Mouse (Mus musculus): ENCODE data around the gene Emc6.

The Emc6 gene

GRCm38 (mm10) chr11:73176608-73177508 is at the start of gene Emc6, which contains the start of gene Tax1bp3:
TSS of gene Emc6 (minus strand) at chr11:73177037.
TSS of gene Tax1bp3 (plus strand) at chr11:73177083.
- peak; percentile 98 for DNase-seq

DNA sequence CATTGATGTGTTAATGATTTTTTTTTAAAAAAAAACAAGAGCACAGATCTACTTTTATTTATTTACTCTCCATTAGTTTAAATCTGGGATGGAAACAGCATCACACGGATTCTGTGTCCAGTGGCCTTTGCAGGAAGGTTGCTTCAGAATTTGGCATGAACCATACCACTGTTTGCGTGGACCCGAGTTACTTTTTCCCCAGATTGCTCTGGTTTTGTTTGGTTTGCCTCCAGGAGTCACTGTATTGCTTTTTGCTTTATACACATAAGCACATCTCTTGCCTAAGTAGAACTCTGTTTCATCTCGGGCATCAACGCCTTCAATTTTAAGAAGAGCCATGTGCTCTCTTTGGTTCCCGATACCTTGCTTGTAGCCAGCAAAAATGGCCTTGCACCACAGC is 49.0 kb upstream of the Emc6 start:
- DNase-seq = no peak

DNA sequence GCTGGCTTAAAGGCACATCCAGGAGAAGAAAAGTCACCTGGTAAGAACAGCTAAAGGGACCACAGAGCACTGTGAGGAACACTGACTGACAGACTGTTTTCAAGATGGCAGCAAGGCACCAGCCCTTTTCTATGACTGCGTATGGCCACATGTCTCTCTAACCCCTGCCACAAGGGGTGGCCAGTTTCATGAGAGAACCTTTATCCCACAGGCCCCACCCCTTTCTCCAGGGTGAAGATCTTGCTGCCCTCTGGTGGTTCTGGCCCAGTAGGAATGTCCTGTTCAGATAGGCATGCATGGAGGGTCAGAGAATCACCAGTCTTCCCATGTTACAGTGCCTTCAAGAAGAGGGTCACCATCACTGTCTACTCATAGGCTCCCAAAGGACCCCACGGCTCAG is 47.1 kb upstream of the Emc6 start:
- DNase-seq = peak; percentile 45

GRCm38 (mm10) chr11:73222846-73223245 is 46.0 kb upstream of the Emc6 start:
- DNase-seq = no peak

DNA sequence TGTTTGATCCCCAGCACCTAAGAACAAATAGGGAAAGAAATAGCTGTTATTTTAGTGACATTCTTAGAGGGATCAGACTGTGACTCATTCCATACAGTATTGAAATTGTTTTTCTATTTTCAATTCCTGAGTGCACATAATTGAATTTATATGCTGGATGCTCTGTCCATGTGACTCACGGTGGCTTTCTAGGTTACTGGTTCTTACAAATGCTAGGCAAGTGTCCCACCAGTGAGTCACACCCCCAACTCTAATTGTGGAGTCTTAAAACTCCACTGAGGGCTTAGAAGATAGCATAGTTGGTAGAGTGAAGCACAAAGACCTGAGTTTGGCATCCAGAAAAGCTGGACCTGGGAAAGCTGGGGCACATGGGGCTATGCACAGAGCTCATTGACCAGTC is 43.8 kb upstream of the Emc6 start:
- DNase-seq = no peak

DNA sequence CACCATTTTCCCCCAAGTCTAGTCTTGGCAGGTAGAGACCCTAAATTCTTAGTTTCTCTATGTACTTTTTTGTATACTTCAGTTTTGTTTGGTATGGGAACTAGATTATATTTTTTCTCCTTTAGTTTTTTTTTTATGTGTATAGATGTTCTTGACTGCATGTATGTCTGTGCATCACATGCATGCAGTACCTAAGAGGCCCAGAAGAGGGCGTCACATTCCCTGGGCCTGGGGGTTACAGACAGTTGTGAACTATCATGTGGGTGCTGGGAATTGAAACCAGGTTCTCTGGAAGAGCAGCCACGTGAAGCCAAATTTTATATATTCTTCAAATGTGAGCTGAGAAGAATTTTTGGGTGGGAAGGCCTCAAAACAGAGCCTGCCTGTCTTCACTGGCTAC is 42.8 kb upstream of the Emc6 start:
- no peak for DNase-seq

GRCm38 (mm10) chr11:73213956-73214355 is 37.1 kb upstream of the Emc6 start:
- no peak for DNase-seq

DNA sequence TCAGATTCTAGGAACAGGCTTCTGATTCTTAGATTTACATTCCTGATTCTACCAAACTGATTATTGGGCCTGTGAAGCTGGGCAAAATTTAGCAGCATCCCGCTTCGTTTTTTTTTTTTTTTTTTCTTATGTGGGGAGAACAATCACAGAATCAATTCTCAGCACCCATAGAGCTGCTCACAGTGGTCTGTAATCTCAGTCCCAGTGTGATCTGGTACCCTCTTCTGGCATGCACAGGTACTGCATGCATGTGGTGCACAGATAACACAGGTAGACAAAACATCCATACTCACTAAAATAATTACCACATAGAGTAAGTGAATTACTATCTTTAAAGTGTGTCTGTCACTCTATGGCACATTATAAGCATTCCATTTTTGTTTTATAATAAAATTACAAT is 30.8 kb upstream of the Emc6 start:
- DNase-seq = no peak

GRCm38 (mm10) chr11:73205194-73205593 is 28.4 kb upstream of the Emc6 start:
- no peak for DNase-seq

GRCm38 (mm10) chr11:73203895-73204294 is 27.1 kb upstream of the Emc6 start:
- DNase-seq = no peak

- DNase-seq = no peak
Measured at GRCm38 (mm10) chr11:73201597-73201996, 24.8 kb upstream of the Emc6 start.

DNA sequence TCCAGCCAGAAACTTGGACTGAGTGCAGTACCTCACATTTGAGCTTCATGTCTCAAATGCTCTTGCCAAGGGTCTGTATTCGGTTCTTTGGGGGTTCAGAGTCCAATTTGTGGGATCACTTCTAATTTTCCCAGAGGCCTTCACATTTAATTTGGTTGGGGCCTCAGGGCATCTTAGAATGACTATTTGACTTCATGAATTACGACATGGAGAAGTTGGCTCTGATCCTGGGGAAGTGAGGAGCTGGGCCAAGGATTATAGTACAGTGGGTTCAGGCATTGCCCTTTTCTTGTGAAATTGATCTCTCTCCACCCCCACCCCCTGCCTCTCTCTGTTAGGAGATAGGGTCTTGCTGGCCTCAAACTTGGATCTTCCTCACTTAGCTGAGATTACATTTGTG is 24.2 kb upstream of the Emc6 start:
- no peak for DNase-seq

DNA sequence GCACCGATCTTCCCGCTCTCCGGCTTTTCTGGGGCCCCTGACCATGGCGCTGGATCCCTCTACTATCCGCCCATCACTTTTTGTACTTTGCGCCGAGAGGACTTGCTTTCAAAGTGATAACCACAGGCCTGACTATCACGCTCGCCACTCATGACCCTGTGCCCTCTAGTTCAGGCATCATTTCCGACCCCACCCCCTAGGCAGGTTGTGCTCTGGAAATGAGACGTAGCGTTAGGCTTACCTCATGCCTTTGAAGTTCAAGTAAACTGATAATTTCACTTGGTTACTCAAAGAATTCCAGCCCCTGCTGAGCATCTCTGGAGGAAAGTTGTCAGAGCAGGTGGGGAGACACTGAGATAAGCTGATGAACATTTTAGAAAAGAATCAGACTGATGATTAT is 23.0 kb upstream of the Emc6 start:
- peak; percentile 27 for DNase-seq

DNA sequence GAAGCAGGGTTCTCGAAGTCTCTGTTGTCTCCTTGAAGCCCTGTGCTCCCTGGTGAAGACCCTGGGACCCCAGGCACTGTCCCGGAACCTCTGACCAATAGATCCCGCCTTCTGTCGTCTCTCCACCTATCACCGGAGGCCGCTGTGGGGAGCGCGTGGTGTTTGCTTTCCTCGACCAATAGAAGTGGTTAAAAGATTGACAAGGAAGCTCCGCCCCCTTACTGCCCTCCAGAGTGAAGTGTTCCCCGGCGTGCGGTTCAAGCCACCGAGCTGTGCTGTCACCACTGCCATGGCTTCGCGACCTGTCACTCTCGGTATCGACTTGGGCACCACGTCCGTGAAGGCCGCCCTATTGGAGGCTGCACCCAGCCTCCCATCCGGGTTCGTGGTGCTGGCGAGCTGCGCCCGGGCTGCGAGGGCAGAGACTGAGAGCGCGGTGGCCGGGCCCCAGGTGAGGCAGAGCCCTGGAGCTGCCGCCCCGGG is 22.4 kb upstream of the Emc6 start, which contains the start of gene Shpk:
Gene Shpk (plus strand): TSS at position 231 of the 483 bp plus-strand sequence.
- peak; percentile 96 for DNase-seq

DNA sequence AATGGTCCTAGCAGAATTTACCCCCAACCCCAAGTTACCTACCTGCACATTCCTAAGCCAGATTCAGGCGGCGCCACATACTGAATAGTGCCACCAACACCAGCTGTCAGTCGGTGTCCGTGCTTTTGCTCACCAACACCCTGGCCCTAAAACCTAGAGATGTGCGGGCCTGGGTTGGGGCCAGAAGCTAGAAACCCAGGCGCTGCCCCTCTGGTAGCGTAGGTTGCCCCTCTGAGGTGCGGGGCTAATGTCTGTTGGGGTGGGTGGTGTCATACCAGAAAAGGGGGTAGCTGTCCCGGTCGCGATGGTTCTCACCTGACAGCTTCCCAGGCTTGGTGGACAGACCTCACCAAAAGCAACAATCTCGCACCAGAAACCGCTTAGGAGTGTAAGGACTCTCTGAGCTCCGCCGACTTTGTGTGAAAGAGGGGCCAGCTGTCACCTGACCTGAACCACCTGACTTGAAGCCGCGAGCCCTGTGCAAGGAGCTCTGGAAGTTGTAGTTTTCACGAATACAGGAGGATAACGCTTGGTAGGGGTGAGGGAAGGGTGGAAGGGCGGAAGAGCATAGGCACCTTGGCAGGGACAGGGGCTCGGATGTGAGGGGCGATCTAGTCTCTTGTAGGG is 21.9 kb upstream of the Emc6 start, which contains the start of gene Ctns:
Gene Ctns (minus strand): TSS at position 440 of the 627 bp plus-strand sequence.
- DNase-seq = peak; percentile 87

DNA sequence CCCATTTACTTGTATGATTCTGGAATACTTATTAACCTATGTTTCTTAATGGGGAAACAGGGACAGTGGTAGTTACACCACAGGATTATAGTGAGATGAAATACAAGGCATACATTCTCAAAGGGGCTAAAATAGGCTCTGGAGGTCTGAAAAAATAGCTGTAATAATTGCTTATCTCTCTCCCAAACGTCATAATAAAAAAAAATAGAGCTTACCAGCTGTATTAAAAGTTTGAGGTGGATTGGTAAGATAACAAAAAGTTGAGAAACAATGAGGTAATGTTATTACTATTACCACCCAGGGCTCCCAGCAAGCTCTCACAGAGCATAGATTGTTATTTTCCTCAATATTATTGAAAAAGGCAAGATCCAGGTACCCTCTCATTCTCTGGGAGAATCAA is 21.4 kb upstream of the Emc6 start:
- DNase-seq = no peak

- DNase-seq = no peak
Measured at GRCm38 (mm10) chr11:73194444-73194843, 17.6 kb upstream of the Emc6 start.

DNA sequence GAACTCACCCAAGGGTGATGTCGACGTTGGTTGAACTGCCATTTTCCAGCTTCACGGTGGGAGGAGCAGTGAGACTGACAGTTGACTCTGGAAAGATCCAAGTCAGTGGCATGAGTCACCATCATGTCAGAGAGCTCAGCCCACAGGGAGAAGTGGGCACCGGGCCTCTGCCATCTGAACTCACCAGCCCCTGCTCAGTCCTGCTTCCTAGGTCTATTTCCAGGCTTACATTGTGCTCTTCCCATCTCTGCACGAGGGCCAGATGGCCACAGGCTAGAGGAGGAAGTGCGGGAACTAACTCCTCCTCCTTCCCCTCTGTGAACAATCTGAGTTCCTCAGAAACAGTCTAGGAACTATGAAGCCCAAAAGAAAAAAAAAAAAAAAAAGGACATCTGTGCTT is 16.2 kb upstream of the Emc6 start:
- DNase-seq = no peak

- no peak for DNase-seq
Measured at GRCm38 (mm10) chr11:73187231-73187630, 10.4 kb upstream of the Emc6 start.

GRCm38 (mm10) chr11:73185872-73186615 is 9.2 kb upstream of the Emc6 start:
- DNase-seq = no peak

- DNase-seq = peak; percentile 35
Measured at GRCm38 (mm10) chr11:73177895-73178294, 1.1 kb upstream of the Emc6 start.

DNA sequence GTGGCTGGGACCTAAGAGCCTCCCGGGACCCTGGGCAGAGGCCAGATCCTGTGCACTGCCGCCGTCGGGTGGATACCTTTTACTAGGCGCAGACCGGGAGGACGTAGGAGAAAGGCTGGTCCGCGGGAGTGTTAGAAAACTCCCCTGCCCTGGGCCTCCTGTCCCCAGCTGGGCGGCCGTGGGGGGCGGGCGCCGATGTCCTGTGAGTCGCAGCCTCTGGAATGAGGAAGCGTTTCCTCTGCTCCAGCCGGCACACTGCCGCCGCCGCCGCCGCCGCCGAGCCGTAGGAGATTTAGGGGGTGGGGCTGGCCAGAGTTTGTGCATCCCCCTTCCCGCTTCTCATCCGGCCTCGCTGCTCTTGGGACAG is 655 bp upstream of the Emc6 start:
- DNase-seq = peak; percentile 94

DNA sequence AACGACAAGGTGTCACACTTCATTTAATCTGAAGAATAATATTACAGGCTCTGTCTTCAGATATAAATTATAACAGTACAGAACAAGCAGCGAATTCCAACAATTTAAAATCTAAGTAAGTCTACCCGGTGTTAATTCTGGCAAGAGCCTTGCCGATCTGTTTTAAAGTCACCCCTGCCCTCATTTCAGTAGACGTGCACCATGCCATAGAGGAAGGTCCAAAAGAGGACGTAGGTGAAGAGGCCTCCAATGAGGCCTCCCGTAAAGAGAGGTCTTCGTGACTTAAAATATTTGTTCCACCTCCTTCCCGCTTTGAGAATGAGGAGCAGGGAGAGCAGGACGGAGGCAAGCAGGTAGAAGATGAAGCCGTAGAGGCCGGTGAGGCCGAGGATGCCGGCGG is 651 bp downstream of the Emc6 start:
- DNase-seq = no peak

Data from kidney, postnatal 10 days (tissue).